8 mouse cellular contexts compared by ENCODE assay signal in genomic region chr1:43445170-43446088, GRCm38 (mm10). TPM values are rescaled to one million over a fixed set of nuclear protein-coding genes. Genes with fewer than 3 reads are reported as not detected.
DNase-seq lines count a peak whose midpoint lies in the region; ATAC-seq and TF ChIP-seq lines count a peak whose summit lies in the region.

No protein-coding gene starts in this region.

- no peaks in the 10 kb centered on the region for H3K27me3 ChIP-seq in forebrain, embryonic 16.5 days (replicated peaks; ENCODE audit: control insufficient read depth, insufficient read depth, low read length)
- H3K27me3 ChIP-seq in lung, embryonic 16.5 days (ENCODE audit: control insufficient read depth, insufficient read depth, low read depth, low read length): no peaks in the 10 kb centered on the region

- peaks cover 0 to 2% of the 10 kb centered on the region in 2 experiments; a peak in 1 of 4 replicates for H3K4me1 ChIP-seq in ES-E14 (ENCODE audit: control insufficient read depth in 2 of 2, insufficient read depth in 2 of 2, low read length in 2 of 2, poor library complexity in 1 of 2)
- H3K4me1 ChIP-seq in forebrain, embryonic 16.5 days (replicated peaks; ENCODE audit: control insufficient read depth, insufficient read depth, low read length): peaks cover 28% of the 10 kb centered on the region
- H3K4me1 ChIP-seq in lung, embryonic 16.5 days (replicated peaks; ENCODE audit: control insufficient read depth, insufficient read depth, low read length): peaks cover 34% of the 10 kb centered on the region

- under 1% methylated on average over 75 of the region's 86 CpGs for WGBS in forebrain, embryonic 16.5 days
- WGBS in lung, embryonic 16.5 days: under 1% methylated on average over 25 of the region's 86 CpGs

- no peaks in the 10 kb centered on the region for H3K9me3 ChIP-seq in ES-E14 (ENCODE audit: control insufficient read depth, insufficient read depth, low read depth, low read length)
- H3K9me3 ChIP-seq in forebrain, embryonic 16.5 days (ENCODE audit: control insufficient read depth, low read length): no peaks in the 10 kb centered on the region
- no peaks in the 10 kb centered on the region for H3K9me3 ChIP-seq in lung, embryonic 16.5 days (ENCODE audit: control insufficient read depth, low read length)

- peak; percentile 97 for ATAC-seq in forebrain, embryonic 16.5 days
- ATAC-seq in lung, embryonic 16.5 days (ENCODE audit: low read depth): peak; percentile 96

- H3K4me2 ChIP-seq in forebrain, embryonic 16.5 days (ENCODE audit: low read length): peak overlapping the region; percentile 89
- peak overlapping the region; percentile 92 for H3K4me2 ChIP-seq in lung, embryonic 16.5 days (ENCODE audit: low read depth, low read length)

- H3K36me3 ChIP-seq in ES-E14 (ENCODE audit: control insufficient read depth, insufficient read depth, low read length, poor library complexity, severe bottlenecking): no peaks in the 10 kb centered on the region
- H3K36me3 ChIP-seq in forebrain, embryonic 16.5 days (ENCODE audit: control insufficient read depth, insufficient read depth): no peaks in the 10 kb centered on the region
- no peaks in the 10 kb centered on the region for H3K36me3 ChIP-seq in lung, embryonic 16.5 days (ENCODE audit: control insufficient read depth, insufficient read depth, low read length)

- in situ Hi-C loops in ES-E14 (cut with MboI; ENCODE audit: low sequenced_read_pairs in 2 of 2, unreplicated experiment in 2 of 2): no loop called here

- peak; percentile 53 for DNase-seq in ES-E14 (ENCODE audit: low read depth, low spot score)
- peak; percentile 74 for DNase-seq in cerebellum, adult 11 months
- DNase-seq in heart, postnatal 36 days: peak; percentile 79 to 87
- peak; percentile 66 to 77 for DNase-seq in layer of hippocampus, adult 2 months (ENCODE audit: low spot score in 2 of 2)
- DNase-seq in ovary, postnatal 14 days (ENCODE audit: low spot score): peak; percentile 76
- peak; percentile 92 for DNase-seq in thymus, postnatal 14 days

- TF ChIP-seq CTCF in layer of hippocampus, adult 2 months (conservative IDR thresholded peaks at IDR 0.05): peak; percentile 62

- peak overlapping the region; percentile 80 to 94 for H3K4me3 ChIP-seq in ES-E14 (ENCODE audit: insufficient read depth in 1 of 2, low read depth in 1 of 2, low read length in 2 of 2, poor library complexity in 1 of 2, severe bottlenecking in 1 of 2)
- H3K4me3 ChIP-seq in forebrain, embryonic 16.5 days (replicated peaks; ENCODE audit: low read length): peak overlapping the region; percentile 98
- H3K4me3 ChIP-seq in layer of hippocampus, adult 2 months: peak overlapping the region; percentile 69
- peak overlapping the region; percentile 97 for H3K4me3 ChIP-seq in lung, embryonic 16.5 days (ENCODE audit: low read length)

- H3K9ac ChIP-seq in ES-E14 (ENCODE audit: insufficient read depth, low read depth, low read length, poor library complexity, severe bottlenecking): peak overlapping the region; percentile 85
- peak overlapping the region; percentile 98 for H3K9ac ChIP-seq in forebrain, embryonic 16.5 days (replicated peaks; ENCODE audit: low read depth, low read length)
- H3K9ac ChIP-seq in lung, embryonic 16.5 days (ENCODE audit: low read length): peak overlapping the region; percentile 96

- intact Hi-C loops in heart, postnatal 36 days (cut with DNase I): loop anchor here (1.0 to 10.0 kb wide), 9 partner anchors 19 to 292 kb away; no protein-coding TSS in a partner anchor

- no peak overlapping the region for H3K27ac ChIP-seq in ES-E14 (ENCODE audit: insufficient read depth, low read depth, low read length, poor library complexity, severe bottlenecking)
- peak overlapping the region; percentile 91 for H3K27ac ChIP-seq in forebrain, embryonic 16.5 days (ENCODE audit: low read length)
- peak overlapping the region; percentile 96 for H3K27ac ChIP-seq in layer of hippocampus, adult 2 months
- H3K27ac ChIP-seq in lung, embryonic 16.5 days (ENCODE audit: low read length): peak overlapping the region; percentile 92

TF ChIP-seq in ES-E14, 5 proteins besides CTCF, POLR2A, EP300 and RAD21:
- TF ChIP-seq ZNF384 (IDR thresholded peaks at IDR 0.05; ENCODE audit: low read depth, low read length) (no peak), ZC3H11A (IDR thresholded peaks at IDR 0.05; ENCODE audit: borderline replicate concordance, low read depth, low read length) (no peak), MAFK (IDR thresholded peaks at IDR 0.05; ENCODE audit: insufficient read depth, low read depth, low read length) (no peak), CHD2 (IDR thresholded peaks at IDR 0.05; ENCODE audit: low read depth, low read length) (no peak), HCFC1 (IDR thresholded peaks at IDR 0.05; ENCODE audit: borderline replicate concordance, insufficient read depth, low read length) (0 out of 2 replicates have a peak, but pooled peaks have one; percentile 11)

RNA-seq across cellular contexts. Expression of gene Nck2, which starts 1.1 kb away (rescaled TPM):
- 20.3 and 23.2 TPM in 2 replicates for total RNA-seq in ES-E14 (2012; rRNA removed)
- 53.4 and 58.3 TPM in 2 replicates for polyA plus RNA-seq in forebrain, embryonic 16.5 days (2015; fragmentation: Nextera tagmentation; extraction: Ambion mirVana)
- 10 to 100 TPM; 13.6 to 15.3 TPM for total RNA-seq in heart, postnatal 36 days (2021)
- total RNA-seq in layer of hippocampus, adult 2 months (2021): 10 to 100 TPM; 55.6 to 56.3 TPM
- 41.6 and 43.4 TPM in 2 replicates for polyA plus RNA-seq in lung, embryonic 16.5 days (2015; fragmentation: Nextera tagmentation; extraction: Ambion mirVana)
